Mouse (Mus musculus): ENCODE data around the gene Hint2.

Hint2 gene

GRCm38 (mm10) chr4:43655656-43656338 lies 469 bp downstream of the Hint2 start:
- no peak for DNase-seq (ENCODE audit: low read depth, low spot score)

- peak; percentile 75 for DNase-seq (ENCODE audit: low read depth, low spot score)
These were observed 2.9 kb downstream of the Hint2 start, which contains the start of gene Spag8 for GRCm38 (mm10) chr4:43653161-43654015. TSS of gene Spag8 (minus strand) at chr4:43653594.

- DNase-seq (ENCODE audit: low read depth, low spot score), result no peak
These were observed 3.5 kb downstream of the Hint2 start for GRCm38 (mm10) chr4:43652726-43653125.

GRCm38 (mm10) chr4:43649783-43650182 lies 6.5 kb downstream of the Hint2 start:
- DNase-seq (ENCODE audit: low read depth, low spot score), result no peak

- no peak for DNase-seq (ENCODE audit: low read depth, low spot score)
These were observed 15.8 kb downstream of the Hint2 start for GRCm38 (mm10) chr4:43640491-43640890.

DNA sequence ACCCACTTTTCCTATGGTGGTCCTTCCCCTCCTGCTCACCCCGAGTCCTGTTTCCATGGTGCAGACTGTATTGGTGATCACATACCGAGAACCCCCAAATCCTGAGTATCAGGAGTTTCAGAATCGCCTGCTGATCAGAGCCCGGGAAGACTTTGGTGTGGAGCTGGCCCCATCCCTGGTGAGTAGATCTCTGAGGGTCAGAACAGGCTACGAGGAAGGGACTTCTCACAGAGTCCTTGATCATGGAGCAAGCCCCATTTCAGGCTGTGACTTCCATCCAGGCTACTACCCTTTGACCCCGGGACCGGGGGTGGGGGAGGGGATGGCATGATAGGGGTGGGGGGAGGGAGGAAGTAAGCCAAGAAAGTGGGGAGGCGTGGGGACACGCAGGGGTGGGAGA lies 16.2 kb downstream of the Hint2 start:
- DNase-seq (ENCODE audit: low read depth, low spot score), result no peak

DNA sequence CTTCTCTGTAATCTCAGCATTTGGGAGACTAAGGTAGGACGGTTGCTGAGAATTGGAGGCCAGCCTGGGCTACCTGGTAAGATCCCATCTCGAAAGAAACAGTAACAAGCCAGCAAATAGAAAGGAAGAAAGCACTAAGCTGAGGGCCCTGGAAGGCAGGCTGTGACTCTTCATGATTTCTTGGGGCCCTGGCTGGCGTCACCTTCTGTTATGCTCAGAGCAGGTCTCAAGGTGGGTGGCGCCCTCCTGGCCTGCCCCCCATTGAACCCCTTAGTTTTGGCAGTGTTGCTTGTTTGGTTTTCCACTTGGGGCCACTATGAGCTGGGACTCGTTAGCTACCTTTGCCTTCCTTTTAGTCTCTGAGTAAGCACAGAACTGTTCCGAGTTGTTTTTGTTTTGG lies 19.5 kb downstream of the Hint2 start:
- no peak for DNase-seq (ENCODE audit: low read depth, low spot score)

DNA sequence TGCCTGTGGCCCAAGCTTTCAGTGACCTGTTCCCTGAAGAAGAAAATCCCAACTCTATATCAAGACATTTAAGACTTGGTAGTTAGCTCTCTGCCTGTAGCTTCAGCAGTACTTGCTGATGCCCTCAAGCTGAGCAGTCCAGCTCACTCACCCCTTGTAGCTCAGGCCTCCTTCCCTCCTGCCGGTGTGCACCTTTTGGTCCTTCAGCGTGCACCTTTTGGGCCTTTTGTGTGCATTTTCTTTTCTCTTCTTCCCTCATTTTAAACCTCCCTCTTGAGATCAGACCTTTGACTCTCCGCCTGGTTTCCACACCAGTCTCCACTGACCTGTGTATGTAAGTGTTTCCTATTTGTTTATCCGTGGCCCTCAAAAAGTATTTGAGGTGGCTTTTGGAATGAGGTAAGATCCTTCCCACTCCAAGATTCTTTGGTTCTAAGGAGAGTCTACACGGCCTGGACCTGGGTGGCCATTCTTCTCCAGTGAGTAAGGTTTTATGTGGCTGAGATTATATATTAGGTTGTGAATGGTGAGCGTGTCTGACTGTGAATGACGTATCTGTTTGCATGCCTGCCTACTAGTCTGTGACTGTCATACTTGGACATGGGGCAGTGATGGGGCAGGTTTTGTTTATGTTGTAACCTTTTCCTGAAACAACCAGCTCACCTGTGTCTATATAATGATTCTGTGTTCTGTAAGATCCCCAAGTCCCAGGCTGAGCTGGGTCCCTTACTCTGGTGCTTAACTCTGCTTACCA lies 21.5 kb downstream of the Hint2 start:
- DNase-seq (ENCODE audit: low read depth, low spot score), result no peak

GRCm38 (mm10) chr4:43633736-43634135 lies 22.5 kb downstream of the Hint2 start:
- DNase-seq (ENCODE audit: low read depth, low spot score), result no peak

- no peak for DNase-seq (ENCODE audit: low read depth, low spot score)
These were observed 23.0 kb downstream of the Hint2 start for GRCm38 (mm10) chr4:43633296-43633695.

DNA sequence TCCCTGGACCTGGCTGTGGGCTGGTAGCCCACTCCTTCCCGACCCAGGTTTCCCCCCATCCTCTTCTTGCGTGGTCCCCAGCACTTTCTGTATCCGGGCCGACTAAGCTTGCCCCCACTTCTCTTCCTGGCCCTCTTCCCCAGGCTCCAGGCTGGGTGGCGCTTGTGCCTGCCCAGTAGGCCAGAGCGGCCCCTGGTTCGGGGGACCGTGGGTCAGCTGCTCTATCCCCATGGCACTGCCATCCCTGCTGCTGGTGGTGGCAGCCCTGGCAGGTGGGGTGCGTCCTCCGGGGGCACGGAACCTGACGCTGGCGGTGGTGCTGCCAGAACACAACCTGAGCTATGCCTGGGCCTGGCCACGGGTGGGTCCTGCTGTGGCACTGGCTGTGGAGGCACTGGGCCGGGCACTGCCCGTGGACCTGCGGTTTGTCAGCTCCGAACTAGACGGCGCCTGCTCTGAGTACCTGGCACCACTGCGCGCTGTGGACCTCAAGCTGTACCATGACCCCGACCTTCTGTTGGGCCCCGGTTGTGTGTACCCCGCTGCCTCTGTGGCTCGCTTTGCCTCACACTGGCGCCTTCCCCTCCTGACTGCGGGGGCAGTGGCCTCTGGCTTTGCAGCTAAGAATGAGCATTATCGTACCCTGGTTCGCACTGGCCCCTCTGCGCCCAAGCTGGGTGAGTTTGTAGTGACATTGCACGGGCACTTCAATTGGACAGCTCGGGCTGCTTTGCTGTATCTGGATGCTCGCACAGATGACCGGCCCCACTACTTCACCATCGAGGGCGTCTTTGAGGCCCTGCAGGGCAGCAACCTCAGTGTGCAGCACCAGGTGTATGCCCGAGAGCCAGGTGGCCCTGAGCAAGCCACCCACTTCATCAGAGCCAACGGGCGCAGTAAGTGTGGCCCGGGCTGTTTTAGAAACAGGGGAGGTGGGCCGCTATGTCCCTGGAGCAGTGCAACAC lies 24.0 kb downstream of the Hint2 start:
- no peak for DNase-seq (ENCODE audit: low read depth, low spot score)

GRCm38 (mm10) chr4:43631046-43631955 lies 25.0 kb downstream of the Hint2 start, which contains the start of gene Npr2:
TSS of gene Npr2 (plus strand) at chr4:43631935.
- DNase-seq (ENCODE audit: low read depth, low spot score), result peak; percentile 43

- peak; percentile 30 for DNase-seq (ENCODE audit: low read depth, low spot score)
These were observed 25.6 kb downstream of the Hint2 start for GRCm38 (mm10) chr4:43630671-43631045.

GRCm38 (mm10) chr4:43630030-43630581 lies 26.2 kb downstream of the Hint2 start:
- DNase-seq (ENCODE audit: low read depth, low spot score), result peak; percentile 87

- peak; percentile 45 for DNase-seq (ENCODE audit: low read depth, low spot score)
These were observed 27.0 kb downstream of the Hint2 start for GRCm38 (mm10) chr4:43629106-43629817.

DNA sequence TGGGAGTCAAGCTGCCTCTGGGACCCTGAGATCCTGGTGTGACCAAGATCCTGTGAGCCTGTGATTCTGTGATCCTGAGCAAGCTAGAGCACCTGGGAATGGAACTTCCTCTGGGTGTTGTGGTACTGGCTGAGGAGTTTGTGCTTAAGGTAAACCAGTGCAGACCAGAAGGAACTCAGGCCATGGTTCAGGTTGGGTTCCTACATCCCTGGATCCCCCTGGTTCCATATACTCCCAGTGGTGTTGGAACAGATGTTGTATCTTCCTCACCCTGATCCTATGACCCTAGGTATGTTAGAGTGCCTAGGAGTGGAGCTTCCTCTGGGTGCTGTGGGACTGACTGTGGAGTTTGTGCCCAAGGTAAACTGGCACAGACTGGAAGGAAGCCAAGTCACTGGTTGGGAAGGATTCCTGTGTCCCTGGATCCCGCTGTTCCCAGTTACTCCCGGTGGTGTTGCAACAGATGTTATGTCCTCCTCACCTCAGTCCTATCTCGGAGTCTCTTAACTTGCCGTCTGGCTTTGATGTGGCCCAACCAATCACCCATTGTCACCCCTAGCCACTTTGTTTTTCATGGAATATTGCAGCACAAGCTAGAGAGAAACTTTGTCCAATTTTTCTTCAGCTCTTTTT lies 36.0 kb downstream of the Hint2 start:
- no peak for DNase-seq (ENCODE audit: low read depth, low spot score)

- DNase-seq (ENCODE audit: low read depth, low spot score), result no peak
These were observed 43.1 kb downstream of the Hint2 start for GRCm38 (mm10) chr4:43613060-43613730.

DNA sequence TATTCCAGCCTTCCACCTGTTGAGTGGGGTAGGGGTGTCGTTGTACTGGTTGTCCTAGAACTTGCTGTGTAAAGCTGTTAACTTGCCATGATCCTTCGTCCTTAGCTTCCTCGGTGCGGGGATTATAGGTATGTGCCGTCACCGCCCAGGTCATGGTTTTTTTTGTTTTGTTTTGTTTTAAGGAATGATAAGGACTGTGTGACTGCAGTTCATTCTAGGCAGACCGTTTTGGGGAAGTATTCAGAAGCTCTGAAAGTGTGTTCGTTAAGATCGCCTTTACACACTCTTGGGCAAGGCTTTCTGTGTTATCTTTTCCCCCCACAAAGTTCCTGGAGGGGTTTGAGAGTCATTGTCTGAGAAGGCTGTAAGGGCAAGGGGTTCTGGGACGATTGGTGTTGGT lies 43.7 kb downstream of the Hint2 start:
- no peak for DNase-seq (ENCODE audit: low read depth, low spot score)
